Mouse (Mus musculus) mouse trophoblast stem cell (cell line): ENCODE measurements around the gene Cux2.

Experiments
- in situ Hi-C, 2 experiments: fragments of 300-500 bp; cut with MseI, MboI; formaldehyde crosslinking; loops; 2 replicates in 1 of 2; 3 replicates in 1 of 2; pipeline ENCODE4 v1.15.1; 2025

The Cux2 gene

GRCm38 (mm10) chr5:121839128-121839473 lies 210.8 kb downstream of the Cux2 start:
- in situ Hi-C loops, result no loop called here

- in situ Hi-C loops, result no loop called here
Measured at GRCm38 (mm10) chr5:121838341-121839127, 211.4 kb downstream of the Cux2 start.

DNA sequence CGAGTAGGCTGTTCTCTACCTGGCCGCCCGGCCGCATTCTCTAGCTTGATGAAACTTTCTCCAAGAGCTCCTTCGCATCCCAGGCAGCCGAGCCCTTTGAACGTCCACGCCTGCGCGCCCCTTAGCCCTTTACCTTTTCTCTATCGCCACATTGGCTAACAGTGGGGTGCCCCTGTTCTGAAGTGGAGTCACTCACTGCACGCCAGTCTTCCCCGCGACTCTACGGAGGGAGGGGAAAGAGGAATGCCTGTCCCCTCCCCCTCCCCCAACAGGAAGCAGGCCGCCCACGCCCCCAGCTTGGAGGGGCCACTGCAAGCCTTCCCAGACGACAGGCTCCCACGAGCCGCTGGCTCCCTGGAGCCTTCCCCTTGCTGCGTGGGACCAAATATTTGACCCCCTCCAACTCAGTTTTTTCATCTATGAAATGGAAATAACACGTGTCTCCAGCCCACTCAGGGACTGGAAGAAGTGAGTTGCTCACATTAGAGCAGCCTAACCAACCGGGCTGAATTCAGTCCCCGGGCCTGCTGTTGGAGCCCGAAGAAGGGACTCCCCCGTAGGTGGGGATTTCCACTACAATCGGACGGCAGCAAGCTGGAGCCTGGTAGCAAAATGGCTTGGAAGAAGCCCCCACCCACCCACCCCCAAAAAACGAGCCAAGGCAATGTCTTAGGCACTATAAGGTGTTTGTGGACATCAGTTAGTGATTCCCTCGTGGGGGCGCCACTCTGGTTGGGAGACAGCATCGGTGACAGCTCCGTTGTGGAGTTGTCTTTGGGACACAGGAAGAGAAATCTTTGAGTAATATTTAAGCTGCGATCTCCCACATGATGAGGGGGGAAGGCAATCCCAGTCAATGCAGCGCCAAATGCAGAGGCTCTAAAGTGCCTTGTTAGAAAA lies 212.2 kb downstream of the Cux2 start, which contains the start of gene Sh2b3:
Gene Sh2b3 (minus strand): TSS at position 206 of the 900 bp plus-strand sequence.
- in situ Hi-C loops, result no loop called here

DNA sequence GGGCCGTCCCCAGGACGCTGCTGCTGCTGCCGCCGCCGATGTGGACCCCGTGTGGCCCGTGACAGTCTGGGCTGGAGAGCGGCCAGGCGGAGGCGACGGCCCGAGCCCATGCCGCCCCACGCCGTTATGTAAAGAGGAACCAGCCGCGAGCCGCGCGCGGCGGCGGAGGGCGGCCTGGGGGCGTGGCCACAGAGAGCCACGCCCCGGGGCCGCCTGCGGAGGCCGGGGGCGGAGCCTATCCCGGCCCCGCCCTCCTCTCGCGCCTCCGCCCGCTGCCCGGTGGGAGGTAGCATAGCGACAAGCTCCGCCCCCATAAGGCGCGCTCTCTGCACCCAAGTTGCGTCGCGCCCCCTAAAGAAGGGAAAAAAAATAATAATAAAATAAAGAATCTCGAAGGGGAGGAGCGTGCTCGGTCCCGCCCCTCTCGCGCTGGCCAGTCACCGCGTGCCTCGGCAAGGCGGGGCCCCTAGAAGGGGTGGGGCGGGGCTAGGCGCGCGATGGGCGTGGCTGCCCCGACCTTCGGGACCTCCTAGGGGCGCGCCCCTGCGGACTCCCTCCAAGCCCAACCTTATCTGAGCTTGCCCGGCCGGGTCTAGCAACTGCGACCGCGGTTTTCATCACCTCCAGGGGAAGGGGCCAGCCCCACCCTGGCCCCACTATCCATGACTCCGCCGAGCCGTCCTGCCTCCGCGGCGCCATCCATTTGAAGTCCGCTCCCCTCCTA lies 213.0 kb downstream of the Cux2 start:
- in situ Hi-C loops, result no loop called here

DNA sequence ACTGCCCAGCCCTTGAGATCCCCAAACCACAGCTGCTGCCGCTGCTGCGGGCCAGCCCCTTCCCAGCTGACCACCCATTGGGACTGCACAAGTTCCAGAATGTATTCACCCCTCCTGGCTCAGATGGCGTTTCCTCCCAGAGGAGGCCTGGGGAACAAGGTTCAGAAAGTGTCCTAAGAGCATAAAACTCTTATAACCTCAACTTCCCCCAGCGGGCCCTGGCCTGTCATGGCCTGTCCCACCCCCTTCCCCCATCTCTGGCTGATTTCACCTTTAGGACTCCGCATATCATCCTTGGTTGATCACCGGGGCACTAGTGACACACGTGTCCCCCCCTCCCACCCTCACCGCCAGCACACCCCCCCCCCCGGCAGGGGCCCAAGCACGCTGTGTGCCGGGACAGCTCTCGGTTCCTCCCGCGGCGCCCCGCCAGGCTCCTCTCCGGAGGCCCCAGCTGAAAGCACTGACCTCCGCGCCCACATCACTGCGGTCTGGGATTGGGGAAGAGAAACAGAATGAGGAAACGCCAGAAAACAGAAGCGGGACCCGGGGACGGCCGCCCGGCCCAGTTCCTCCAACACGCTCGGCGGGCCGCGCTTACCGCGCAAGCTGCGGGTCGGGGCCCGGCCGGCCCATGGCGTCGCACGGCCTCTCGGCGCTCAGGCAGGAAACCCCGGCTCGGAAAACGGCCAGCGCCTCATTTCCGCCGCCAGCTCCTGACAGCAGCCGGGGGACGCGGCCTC lies 213.8 kb downstream of the Cux2 start:
- in situ Hi-C loops, result no loop called here

- in situ Hi-C loops, result no loop called here
Measured at GRCm38 (mm10) chr5:121834991-121835747, 214.7 kb downstream of the Cux2 start.

GRCm38 (mm10) chr5:121834241-121834606 lies 215.7 kb downstream of the Cux2 start:
- in situ Hi-C loops, result no loop called here

DNA sequence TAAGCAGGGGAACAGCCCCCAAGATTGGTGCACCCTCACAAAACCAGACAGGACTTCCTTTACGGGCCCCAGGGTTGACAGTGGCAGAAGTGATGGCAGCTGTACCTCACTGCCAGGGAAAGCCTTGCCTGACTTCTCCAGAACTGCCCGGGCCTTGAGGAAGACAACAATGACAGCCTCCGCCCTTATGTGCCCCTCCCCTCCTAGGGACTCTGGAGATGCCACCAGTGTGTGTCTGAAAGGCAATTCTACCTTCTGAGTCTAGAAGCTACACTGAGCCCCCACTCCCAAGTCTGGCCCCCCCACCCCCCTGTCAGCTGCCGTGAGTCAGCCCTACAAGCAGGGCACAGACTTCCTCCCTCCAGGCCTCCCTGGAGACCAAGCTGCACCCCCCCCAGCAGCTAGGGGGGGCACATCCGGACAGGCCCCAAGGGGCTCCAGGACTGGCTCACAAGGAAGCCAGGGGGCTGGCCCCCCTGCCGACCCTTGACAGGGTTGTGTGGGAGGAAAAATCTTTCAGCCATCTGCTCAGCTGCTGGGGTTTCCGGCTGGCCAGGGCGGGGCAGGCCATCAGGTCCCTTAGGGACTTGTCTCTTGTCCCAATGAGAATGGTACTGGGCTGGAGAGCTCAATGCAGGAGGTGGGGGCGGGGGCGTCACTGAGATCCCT lies 216.2 kb downstream of the Cux2 start:
- in situ Hi-C loops, result no loop called here

DNA sequence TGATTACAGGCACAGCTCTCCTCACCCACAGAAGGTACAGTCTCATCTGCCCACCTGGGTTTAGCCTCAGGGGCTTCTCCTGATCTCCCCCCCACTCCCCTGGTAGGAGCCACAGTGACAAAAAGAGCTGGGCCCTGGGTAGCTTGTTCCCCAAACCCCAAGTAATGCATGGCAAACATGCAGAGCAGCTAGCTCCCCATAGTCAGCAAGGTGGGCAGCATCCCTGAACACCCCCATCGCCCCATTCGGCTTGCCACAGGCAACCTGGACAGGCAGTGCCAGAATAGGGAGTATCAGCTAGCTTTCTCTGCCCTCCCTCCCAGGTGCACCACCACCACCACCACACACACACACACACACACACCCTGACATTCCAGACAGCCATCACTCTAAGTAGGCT lies 216.7 kb downstream of the Cux2 start:
- in situ Hi-C loops, result no loop called here

DNA sequence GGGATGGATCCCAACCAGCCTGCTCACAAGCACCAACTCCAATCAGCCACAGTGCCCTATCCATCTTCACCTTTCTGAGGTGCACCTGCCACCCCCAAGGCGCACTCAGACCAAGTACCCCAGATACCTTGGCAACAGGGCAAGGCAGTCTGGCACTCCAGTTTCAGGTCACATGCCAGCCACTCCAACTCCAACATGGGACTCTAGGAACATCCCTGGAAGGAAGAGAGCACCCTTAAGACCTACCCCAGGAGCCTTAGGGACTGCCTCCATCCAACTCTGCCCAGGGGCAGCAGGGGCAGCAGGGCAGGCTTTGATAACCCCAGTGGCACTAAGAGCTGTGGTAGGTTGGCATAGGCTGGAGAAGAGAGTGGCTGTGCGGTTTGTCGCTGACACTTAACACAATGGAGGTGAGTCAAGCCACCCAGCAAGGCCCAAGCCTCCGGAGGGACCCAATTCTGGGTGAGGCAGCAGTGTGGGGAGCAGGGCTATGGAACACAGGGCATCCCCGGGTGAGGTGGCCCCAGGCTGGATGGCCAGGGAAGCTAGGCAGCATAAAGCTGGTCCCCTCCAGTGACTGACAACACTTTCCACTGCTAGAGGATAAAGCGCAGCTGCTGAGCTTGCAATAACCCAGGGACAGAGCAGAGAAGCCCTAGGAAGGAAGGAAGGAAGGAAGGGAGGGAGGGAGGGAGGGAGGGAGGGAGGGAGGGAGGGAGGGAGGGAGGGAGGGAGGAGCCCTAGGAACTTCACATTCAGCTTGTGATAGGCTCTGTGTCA lies 217.3 kb downstream of the Cux2 start:
- in situ Hi-C loops, result no loop called here

GRCm38 (mm10) chr5:121831002-121831601 lies 218.8 kb downstream of the Cux2 start:
- in situ Hi-C loops, result no loop called here

GRCm38 (mm10) chr5:121828491-121829432 lies 221.1 kb downstream of the Cux2 start:
- in situ Hi-C loops, result no loop called here

GRCm38 (mm10) chr5:121827876-121828275 lies 222.0 kb downstream of the Cux2 start:
- in situ Hi-C loops, result no loop called here

- in situ Hi-C loops, result no loop called here
Measured at GRCm38 (mm10) chr5:121825606-121826005, 224.3 kb downstream of the Cux2 start.

GRCm38 (mm10) chr5:121824121-121824520 lies 225.8 kb downstream of the Cux2 start:
- in situ Hi-C loops, result no loop called here

DNA sequence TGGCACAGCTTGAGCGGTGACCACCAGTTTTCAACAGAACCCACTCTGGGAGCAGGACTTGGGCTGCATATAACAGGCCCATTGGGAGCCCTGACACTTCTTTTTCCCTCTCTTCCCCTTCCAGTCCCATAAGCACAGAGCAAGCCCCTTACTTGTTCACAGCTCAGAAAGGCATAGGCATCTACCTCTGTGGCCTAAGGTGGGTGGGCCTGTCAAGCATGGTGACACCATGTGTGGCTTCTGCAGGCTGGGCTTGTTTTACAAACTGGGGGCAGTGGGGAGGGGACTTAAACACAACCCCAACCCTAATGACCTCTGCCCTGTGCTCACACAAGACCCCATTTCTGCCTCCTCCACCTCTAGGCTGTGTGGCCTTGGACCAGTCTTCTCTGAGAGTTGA lies 226.2 kb downstream of the Cux2 start:
- in situ Hi-C loops, result no loop called here

DNA sequence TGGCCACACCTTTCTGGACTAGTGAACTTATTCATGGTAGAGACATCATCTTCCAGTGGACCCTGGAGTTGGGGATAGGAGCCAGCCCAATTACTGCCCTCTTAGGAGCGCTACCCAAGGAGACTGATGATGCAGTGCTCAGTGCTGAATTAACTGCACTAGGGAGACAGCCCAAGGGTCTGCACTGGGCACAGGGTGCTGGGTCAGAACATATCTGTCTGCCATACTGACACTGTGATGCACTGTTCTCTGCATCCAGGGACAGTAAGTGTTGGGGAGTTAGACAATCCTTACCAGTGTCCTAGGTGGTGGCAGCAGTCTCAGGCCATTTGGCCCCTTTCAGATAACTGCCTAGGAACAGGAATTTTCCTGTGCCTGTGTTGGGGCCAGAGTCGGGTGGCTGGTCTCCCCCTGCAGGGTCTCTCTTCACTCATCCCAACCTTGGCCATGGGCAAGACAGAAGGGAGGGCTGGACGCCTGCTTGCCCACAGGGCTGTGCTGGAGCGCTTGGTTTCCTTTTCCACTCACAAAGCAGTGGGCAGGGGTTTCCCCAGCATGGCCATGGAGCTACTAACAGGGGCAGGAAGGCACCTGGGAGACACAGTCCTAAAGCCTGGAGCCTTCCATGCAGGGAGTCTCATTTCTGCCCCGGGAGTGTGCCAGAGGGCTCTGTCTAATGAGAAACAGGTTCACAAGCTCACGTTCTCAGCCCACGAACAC lies 227.0 kb downstream of the Cux2 start:
- in situ Hi-C loops, result no loop called here
